Mouse (Mus musculus) CH12.LX (cell line): Measurements from ENCODE around the gene Spata33. TPM values are rescaled to one million over a fixed set of nuclear protein-coding genes. Genes with fewer than 3 reads are reported as not detected.

Experiments used
- polyA plus RNA-seq: library from polyadenylated mRNA; unstranded; fragments of >175 nt; gene quantifications from 2 replicates; pipeline ENCODE4 v1.2.1, GENCODE M21; 2012; ENCODE audit warnings: low read depth; ENCODE audit not compliant: insufficient read length
- total RNA-seq, 2 experiments: library from RNA; depleted of rRNA; stranded (reverse); fragments of 300-350 nt in 1 of 2; fragments of >200 nt in 1 of 2; gene quantifications; 2 replicates each; pipeline ENCODE4 v1.2.3; 2012 to 2014

Gene Spata33
- total and polyA plus RNA-seq, 3 experiments, result 0.36 to 0.41 (median 0.38) TPM

Other genes with a start within 250 kb of the Spata33 start
- 51.1 and 60.7 TPM in 2 replicates for gene Ankrd11, start 170.6 kb upstream of the Spata33 start, total RNA-seq (2012; rRNA removed)
- 37.4 and 37.7 TPM in 2 replicates for gene Ankrd11, start 170.6 kb upstream of the Spata33 start, total RNA-seq (2014; rRNA removed)
- gene Ankrd11, start 170.6 kb upstream of the Spata33 start, polyA plus RNA-seq, result 74.1 and 74.9 TPM in 2 replicates
- 32.8 and 35.2 TPM in 2 replicates for gene Spg7, start 149.9 kb upstream of the Spata33 start, total RNA-seq (2012; rRNA removed)
- gene Spg7, start 149.9 kb upstream of the Spata33 start, total RNA-seq (2014; rRNA removed), result 20.8 and 21.2 TPM in 2 replicates
- 26.1 and 35.8 TPM in 2 replicates for gene Spg7, start 149.9 kb upstream of the Spata33 start, polyA plus RNA-seq
- 3,361 and 3,721 TPM in 2 replicates for gene Rpl13, start 110.5 kb upstream of the Spata33 start, total RNA-seq (2012; rRNA removed)
- gene Rpl13, start 110.5 kb upstream of the Spata33 start, total RNA-seq (2014; rRNA removed), result 2,646 and 2,709 TPM in 2 replicates
- gene Rpl13, start 110.5 kb upstream of the Spata33 start, polyA plus RNA-seq, result 973 and 1,610 TPM in 2 replicates
- 0.08 TPM in 1 of 2 replicates, not detected in the other for gene Cpne7, start 95.5 kb upstream of the Spata33 start, total RNA-seq (2012; rRNA removed)
- not detected in 2 replicates for gene Cpne7, start 95.5 kb upstream of the Spata33 start, total RNA-seq (2014; rRNA removed)
- gene Cpne7, start 95.5 kb upstream of the Spata33 start, polyA plus RNA-seq, result not detected in 2 replicates
- gene Sult5a1, start 54.5 kb upstream of the Spata33 start, total RNA-seq (2012; rRNA removed), result 0.25 and 0.68 TPM in 2 replicates
- gene Sult5a1, start 54.5 kb upstream of the Spata33 start, total RNA-seq (2014; rRNA removed), result not detected in 2 replicates
- gene Sult5a1, start 54.5 kb upstream of the Spata33 start, polyA plus RNA-seq, result not detected in 2 replicates
- not detected in 2 replicates for gene Dpep1, start 26.6 kb upstream of the Spata33 start, total RNA-seq (2012; rRNA removed)
- not detected in 2 replicates for gene Dpep1, start 26.6 kb upstream of the Spata33 start, total RNA-seq (2014; rRNA removed)
- gene Dpep1, start 26.6 kb upstream of the Spata33 start, polyA plus RNA-seq, result not detected in 2 replicates
- gene Chmp1a, start 69 bp upstream of the Spata33 start, total RNA-seq (2012; rRNA removed), result 69.5 and 103 TPM in 2 replicates
- 80.8 and 83.2 TPM in 2 replicates for gene Chmp1a, start 69 bp upstream of the Spata33 start, total RNA-seq (2014; rRNA removed)
- gene Chmp1a, start 69 bp upstream of the Spata33 start, polyA plus RNA-seq, result 67.0 and 67.5 TPM in 2 replicates
- 33.7 and 35.7 TPM in 2 replicates for gene Cdk10, start 12.0 kb downstream of the Spata33 start, total RNA-seq (2012; rRNA removed)
- 24.8 and 28.6 TPM in 2 replicates for gene Cdk10, start 12.0 kb downstream of the Spata33 start, total RNA-seq (2014; rRNA removed)
- gene Cdk10, start 12.0 kb downstream of the Spata33 start, polyA plus RNA-seq, result 33.9 and 38.0 TPM in 2 replicates
- 2.1 and 2.3 TPM in 2 replicates for gene Spata2l, start 23.4 kb downstream of the Spata33 start, total RNA-seq (2012; rRNA removed)
- gene Spata2l, start 23.4 kb downstream of the Spata33 start, total RNA-seq (2014; rRNA removed), result 0.63 and 0.95 TPM in 2 replicates
- gene Spata2l, start 23.4 kb downstream of the Spata33 start, polyA plus RNA-seq, result 1.4 and 1.9 TPM in 2 replicates
- gene Zfp276, start 41.4 kb downstream of the Spata33 start, total RNA-seq (2012; rRNA removed), result 9.6 and 10.2 TPM in 2 replicates
- gene Zfp276, start 41.4 kb downstream of the Spata33 start, total RNA-seq (2014; rRNA removed), result 5.5 and 5.9 TPM in 2 replicates
- gene Zfp276, start 41.4 kb downstream of the Spata33 start, polyA plus RNA-seq, result 8.7 and 9.2 TPM in 2 replicates
- 5.2 and 5.5 TPM in 2 replicates for gene Vps9d1, start 41.5 kb downstream of the Spata33 start, total RNA-seq (2012; rRNA removed)
- 2.8 and 3.1 TPM in 2 replicates for gene Vps9d1, start 41.5 kb downstream of the Spata33 start, total RNA-seq (2014; rRNA removed)
- 6.3 and 9.7 TPM in 2 replicates for gene Vps9d1, start 41.5 kb downstream of the Spata33 start, polyA plus RNA-seq
- gene Fanca, start 105.7 kb downstream of the Spata33 start, total RNA-seq (2012; rRNA removed), result 39.2 and 50.7 TPM in 2 replicates
- 21.9 and 26.7 TPM in 2 replicates for gene Fanca, start 105.7 kb downstream of the Spata33 start, total RNA-seq (2014; rRNA removed)
- gene Fanca, start 105.7 kb downstream of the Spata33 start, polyA plus RNA-seq, result 57.8 and 60.6 TPM in 2 replicates
- 2.3 and 2.9 TPM in 2 replicates for gene Spire2, start 119.9 kb downstream of the Spata33 start, total RNA-seq (2012; rRNA removed)
- 0.96 and 1.1 TPM in 2 replicates for gene Spire2, start 119.9 kb downstream of the Spata33 start, total RNA-seq (2014; rRNA removed)
- 2.3 and 2.6 TPM in 2 replicates for gene Spire2, start 119.9 kb downstream of the Spata33 start, polyA plus RNA-seq
- 142 and 168 TPM in 2 replicates for gene Tcf25, start 160.9 kb downstream of the Spata33 start, total RNA-seq (2012; rRNA removed)
- 204 and 207 TPM in 2 replicates for gene Tcf25, start 160.9 kb downstream of the Spata33 start, total RNA-seq (2014; rRNA removed)
- gene Tcf25, start 160.9 kb downstream of the Spata33 start, polyA plus RNA-seq, result 393 and 396 TPM in 2 replicates
- gene Mc1r, start 194.3 kb downstream of the Spata33 start, total RNA-seq (2012; rRNA removed), result 0.04 TPM in 1 of 2 replicates, not detected in the other
- gene Mc1r, start 194.3 kb downstream of the Spata33 start, total RNA-seq (2014; rRNA removed), result not detected in 2 replicates
- 0.07 TPM in 1 of 2 replicates, not detected in the other for gene Mc1r, start 194.3 kb downstream of the Spata33 start, polyA plus RNA-seq
- 1.8 and 3.1 TPM in 2 replicates for gene Tubb3, start 198.6 kb downstream of the Spata33 start, total RNA-seq (2012; rRNA removed)
- gene Tubb3, start 198.6 kb downstream of the Spata33 start, total RNA-seq (2014; rRNA removed), result 1.3 and 2.2 TPM in 2 replicates
- gene Tubb3, start 198.6 kb downstream of the Spata33 start, polyA plus RNA-seq, result 1.8 and 2.6 TPM in 2 replicates
- 19.9 and 20.9 TPM in 2 replicates for gene Def8, start 210.7 kb downstream of the Spata33 start, total RNA-seq (2012; rRNA removed)
- gene Def8, start 210.7 kb downstream of the Spata33 start, total RNA-seq (2014; rRNA removed), result 16.8 and 17.9 TPM in 2 replicates
- 22.4 and 23.3 TPM in 2 replicates for gene Def8, start 210.7 kb downstream of the Spata33 start, polyA plus RNA-seq